Mouse (Mus musculus): ENCODE results near the gene Slc22a19.
"Not testable (repeated sequence)": the region's sequence is repeated elsewhere in the genome, so short reads cannot be mapped to it uniquely, and the experiment has no call there.

The Slc22a19 gene

DNA sequence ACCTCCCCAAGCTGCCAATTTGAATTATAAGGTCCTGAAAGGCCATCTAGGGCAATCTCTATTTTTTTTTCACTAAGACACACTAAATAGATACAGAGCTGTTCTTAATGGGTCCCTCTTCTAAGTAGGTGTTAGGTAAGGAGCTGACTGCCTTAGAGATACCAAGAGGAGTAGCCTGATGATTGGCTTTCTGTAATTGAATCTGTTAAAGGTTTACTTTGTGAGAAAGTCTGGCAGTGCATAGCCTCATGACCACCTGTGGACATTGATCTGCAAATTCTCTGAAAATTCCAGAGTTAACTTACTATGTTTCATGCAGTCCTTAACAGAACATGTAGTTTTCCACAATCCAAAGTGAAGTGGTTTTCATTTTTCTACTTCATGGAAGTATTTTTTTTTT, at the start of gene Slc22a19:
Slc22a19 (minus strand) TSS at position 163 of the 400 bp plus-strand sequence.
- no peak for DNase-seq (ENCODE audit: low read depth, low spot score)

DNA sequence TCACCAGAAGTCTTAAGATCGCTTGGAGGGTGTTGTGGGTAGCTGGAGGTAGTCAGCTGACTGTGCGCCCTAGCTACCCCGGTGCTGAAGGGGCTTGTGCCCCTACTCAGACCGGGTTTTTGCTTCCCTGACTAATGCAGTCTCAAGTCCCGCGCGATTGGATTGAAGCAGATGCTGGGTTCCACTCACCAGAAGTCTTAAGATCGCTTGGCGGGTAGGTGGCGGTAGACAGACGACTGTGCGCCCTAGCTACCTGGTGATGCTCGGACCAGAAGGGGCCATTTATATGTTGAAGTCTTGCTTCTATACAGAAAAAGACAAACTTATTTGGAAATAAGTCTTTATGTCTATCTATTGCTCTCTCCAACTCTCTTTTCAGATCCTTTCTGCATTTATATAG, 42.3 kb upstream of the Slc22a19 start:
- DNase-seq (ENCODE audit: low read depth, low spot score) = not testable (repeated sequence)

DNA sequence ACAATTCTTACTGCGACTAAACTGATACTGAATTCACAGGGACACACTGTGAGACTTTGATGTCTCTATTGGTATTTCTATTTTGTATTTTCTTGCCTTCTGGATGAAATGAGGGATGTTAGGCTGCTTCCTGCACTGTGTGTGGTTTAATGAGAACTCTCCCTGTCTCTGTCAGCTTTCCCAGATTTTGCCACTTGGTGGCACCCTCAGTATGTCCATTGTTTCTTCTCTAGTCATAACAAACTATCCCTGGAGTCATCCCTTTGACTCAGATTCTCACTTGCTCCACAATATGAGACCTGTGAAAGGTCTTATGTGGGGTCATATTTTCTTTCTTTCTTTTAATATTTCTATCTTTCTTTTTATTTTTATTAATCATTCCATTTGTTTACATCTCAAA, 18.4 kb upstream of the Slc22a19 start:
- no peak for DNase-seq (ENCODE audit: low read depth, low spot score)

DNA sequence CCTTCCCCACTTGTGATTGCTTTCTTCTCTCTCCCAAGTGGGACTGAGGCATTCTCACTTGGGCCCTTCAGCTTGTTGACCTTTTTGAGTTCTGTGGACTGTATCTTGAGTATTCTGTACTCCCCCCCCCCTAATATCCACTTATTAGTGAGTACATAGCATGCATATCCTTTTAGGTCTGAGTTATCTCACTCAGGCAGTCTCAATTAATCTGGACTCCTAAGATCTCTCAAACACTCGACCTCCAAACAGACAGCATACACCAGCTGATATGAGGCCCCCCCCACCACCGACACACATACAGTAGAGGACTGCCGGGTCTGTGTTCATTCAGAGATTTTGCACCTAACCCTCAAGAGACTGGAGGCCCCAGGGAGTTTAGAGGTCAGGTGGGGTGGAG, 18.0 kb downstream of the Slc22a19 start:
- not testable (repeated sequence) for DNase-seq (ENCODE audit: low read depth, low spot score)

DNA sequence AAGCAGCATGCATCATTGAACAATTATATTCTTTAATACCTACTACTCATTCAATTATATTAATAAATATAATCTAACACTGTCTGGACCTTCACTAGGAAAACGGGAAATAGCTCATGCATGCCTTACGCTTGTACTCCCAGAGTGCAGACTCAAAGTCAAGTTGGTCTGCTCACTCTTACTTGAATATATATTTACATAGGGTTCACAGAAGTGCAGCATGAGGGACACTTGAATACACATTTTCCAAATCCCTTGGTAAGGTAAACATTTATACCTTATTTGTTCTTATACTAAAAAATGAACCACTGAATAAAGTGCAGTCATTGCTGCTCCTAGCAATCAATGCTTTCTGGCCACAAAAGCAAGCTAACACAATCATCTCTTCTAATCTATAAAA, 19.9 kb downstream of the Slc22a19 start:
- DNase-seq (ENCODE audit: low read depth, low spot score) = no peak

DNA sequence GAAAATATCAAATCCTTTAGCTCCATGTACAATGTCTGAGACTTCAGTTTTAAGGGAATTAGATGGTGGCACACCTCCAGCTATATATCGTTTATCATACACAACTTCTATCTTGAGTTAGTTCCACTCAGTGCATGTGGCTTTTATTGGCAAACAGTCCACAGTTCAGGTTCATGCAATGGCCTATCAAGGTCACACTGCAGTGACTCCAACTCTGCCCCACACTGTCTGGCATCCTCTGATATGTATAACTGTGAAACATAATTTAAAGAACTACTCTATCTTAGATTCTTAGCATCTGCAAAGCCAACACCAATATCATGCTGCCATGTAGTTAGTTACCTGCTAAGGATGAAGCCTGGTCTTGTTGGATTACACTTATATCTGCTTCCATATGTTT, 23.1 kb downstream of the Slc22a19 start:
- no peak for DNase-seq (ENCODE audit: low read depth, low spot score)

DNA sequence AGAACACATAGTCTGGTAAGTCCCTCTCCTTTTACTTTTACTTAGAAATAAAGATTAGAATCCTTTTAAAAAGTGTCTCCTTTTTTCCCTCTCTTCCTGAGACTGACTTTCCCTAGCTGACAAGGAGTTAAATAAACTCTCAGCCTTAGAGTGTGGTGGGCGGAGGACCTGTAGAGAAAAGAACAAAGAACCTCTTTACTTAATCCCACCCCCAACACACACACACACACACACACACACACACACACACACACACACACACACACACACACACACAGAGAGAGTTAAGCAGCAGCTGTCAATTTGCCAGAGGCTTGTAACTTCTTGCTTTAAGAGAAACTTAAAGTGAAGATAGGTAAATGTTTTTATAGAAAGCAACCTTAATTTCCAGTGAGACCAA, 39.1 kb downstream of the Slc22a19 start:
- no peak for DNase-seq (ENCODE audit: low read depth, low spot score)

DNA sequence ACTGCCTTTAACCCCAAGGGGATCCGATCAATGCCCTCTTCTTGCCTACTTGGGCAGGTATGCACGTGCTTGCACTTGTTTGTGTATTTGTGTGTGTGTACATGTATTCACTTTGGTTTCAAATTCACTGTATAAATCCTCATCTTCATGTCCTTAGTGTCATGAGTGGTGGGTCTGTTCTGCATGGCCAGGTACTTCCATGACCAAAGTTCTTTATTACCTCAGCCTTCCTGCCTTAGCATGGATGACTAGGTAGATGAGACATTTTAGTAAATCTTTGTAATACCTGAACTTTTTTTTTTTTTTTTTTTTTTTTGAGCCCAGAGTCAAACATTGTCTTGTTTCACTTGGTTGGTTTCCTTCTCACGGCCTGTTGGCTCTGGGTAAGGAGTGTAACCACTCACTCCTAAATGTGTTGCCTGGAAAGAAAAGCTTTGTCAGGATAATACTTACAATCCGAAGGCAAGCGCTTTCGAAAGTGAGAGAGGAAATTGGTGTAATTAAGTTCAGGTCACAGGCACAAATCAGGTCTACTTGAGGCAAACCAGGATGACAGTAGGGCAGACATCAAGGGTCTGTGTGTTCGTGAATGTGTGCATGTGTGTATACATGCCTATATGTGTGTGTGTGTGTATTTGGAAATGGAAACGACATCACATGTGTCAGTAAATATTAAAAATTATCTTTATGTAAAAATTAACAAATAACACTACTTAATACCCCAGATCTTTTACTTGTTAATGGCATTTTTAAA, 62.0 kb downstream of the Slc22a19 start:
- no peak for DNase-seq (ENCODE audit: low read depth, low spot score)

DNA sequence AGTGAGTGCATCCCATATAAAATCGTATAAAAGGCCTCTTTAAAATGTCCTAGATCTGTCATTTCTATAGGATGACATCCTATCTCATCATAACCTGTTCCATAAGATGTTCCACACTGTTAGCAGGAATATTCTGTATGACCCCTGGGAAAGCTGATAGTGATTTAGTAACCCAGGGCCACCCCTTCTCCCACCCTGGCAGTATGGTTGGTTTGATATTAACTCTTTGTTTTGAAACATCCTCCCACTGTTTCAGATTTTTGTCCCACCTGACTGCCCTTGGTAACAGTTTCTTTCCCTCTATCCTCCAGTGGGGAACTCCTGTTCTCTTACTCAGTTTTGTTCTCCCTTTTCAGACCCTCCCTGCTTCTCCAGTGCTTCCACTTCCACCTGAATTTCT, 77.3 kb downstream of the Slc22a19 start:
- DNase-seq (ENCODE audit: low read depth, low spot score) = no peak

DNA sequence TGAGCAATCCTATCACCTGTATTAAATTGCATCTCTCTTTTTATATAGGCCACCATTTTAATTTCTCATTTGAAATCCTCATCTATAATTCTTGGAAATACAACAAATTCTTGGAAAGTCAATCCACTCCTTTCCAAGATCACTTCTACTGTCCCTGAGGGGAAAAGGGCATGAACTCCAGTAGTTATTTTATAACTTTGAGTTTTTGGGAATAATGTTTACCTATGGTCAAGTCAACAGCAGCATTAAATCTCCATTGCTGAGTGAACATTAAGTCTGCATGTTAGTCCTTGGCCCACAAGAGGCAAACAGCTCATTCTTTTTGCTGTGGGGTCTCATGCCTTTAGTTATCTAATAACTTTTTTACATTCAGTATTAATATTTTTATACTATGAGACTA, 78.1 kb downstream of the Slc22a19 start:
- DNase-seq (ENCODE audit: low read depth, low spot score) = no peak
